Mouse (Mus musculus) spleen, adult 12 weeks (tissue): Measurements from ENCODE around the gene Gm8439.
A peak's percentile ranks its signal among the peaks of the same experiment; 100 is the strongest.

ENCODE experiments used
- DNase-seq: peaks from one replicate; pipeline ENCODE4 v3.0.0; 2022; ENCODE audit warnings: low spot score

The Gm8439 gene

GRCm38 (mm10) chr4:120612304-120613080 lies 23.9 kb downstream of the Gm8439 start:
- DNase-seq = no peak

- DNase-seq = no peak
Measured at GRCm38 (mm10) chr4:120613691-120614329, 25.3 kb downstream of the Gm8439 start.

- no peak for DNase-seq
Measured at GRCm38 (mm10) chr4:120614644-120615043, 26.1 kb downstream of the Gm8439 start.

DNA sequence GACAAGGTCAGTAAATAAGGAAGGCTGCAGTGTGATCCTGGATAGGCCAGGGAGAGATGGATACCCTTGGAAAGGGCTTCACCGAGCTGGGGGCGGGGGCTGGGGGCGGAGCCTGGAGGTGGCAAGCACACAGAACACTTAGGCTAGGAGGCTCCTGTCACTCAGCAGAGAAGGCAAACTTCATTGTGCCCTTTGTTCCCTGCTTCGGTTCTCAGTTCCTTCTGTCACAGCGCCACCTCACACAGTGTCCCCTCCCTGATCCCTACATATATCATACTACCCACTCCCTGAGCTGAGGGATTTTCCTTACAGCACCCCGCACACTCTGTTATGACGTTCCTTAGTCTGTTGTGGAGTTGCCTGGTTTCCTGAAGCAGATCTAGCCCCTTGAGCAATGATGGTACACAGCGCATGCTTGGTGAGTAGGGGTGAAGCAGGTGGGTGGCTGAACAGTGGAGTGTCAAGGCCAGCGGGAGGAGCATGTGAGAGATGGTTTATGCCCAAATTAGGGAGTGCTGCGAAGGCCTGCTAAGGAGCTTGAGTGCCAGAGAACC lies 27.1 kb downstream of the Gm8439 start:
- no peak for DNase-seq

GRCm38 (mm10) chr4:120616199-120617025 lies 27.9 kb downstream of the Gm8439 start:
- no peak for DNase-seq

- no peak for DNase-seq
Measured at GRCm38 (mm10) chr4:120627728-120628127, 39.2 kb downstream of the Gm8439 start.

- DNase-seq = no peak
Measured at GRCm38 (mm10) chr4:120630218-120630931, 41.8 kb downstream of the Gm8439 start.

DNA sequence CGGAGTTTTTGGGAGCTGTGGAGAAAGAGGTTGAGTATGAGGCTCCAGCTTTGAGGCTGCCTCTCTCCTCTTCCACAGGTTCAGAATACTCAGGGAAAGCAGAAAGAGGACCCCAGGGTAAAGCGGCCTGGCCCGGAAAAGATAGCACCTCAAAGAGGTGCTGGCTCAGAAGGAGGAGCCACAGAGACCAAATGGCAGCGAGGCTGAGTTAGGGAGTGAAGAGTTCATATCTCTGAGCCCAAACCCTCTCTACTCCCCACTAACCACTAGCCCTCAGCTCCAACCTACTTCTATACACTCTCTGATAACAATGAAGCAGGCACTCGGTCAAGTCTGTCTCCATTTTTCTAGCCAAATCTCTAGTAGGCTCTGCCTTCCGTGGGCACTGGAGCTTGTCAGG lies 43.3 kb downstream of the Gm8439 start:
- DNase-seq = peak; percentile 12

- no peak for DNase-seq
Measured at GRCm38 (mm10) chr4:120635351-120635750, 46.8 kb downstream of the Gm8439 start.

DNA sequence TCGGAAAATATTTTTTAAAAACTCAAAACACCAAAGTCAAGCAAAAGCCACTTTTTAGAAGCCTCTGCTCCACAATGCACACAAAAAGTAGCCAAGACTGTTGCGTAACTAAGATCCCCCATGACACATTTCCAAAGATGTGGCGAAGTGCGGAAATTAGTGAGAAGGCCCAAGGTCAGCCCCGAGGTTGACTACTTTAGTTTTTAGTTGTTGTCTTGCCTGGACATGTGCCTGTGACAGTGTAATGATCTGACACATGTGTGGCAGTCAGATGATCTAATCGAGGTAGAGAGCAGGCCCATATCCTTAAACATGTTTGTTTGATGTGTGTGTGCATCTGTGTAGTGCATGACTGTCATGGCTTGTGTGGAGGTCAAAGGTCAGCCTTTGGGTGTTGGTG lies 53.4 kb downstream of the Gm8439 start:
- DNase-seq = no peak

GRCm38 (mm10) chr4:120643899-120644298 lies 55.4 kb downstream of the Gm8439 start:
- no peak for DNase-seq

DNA sequence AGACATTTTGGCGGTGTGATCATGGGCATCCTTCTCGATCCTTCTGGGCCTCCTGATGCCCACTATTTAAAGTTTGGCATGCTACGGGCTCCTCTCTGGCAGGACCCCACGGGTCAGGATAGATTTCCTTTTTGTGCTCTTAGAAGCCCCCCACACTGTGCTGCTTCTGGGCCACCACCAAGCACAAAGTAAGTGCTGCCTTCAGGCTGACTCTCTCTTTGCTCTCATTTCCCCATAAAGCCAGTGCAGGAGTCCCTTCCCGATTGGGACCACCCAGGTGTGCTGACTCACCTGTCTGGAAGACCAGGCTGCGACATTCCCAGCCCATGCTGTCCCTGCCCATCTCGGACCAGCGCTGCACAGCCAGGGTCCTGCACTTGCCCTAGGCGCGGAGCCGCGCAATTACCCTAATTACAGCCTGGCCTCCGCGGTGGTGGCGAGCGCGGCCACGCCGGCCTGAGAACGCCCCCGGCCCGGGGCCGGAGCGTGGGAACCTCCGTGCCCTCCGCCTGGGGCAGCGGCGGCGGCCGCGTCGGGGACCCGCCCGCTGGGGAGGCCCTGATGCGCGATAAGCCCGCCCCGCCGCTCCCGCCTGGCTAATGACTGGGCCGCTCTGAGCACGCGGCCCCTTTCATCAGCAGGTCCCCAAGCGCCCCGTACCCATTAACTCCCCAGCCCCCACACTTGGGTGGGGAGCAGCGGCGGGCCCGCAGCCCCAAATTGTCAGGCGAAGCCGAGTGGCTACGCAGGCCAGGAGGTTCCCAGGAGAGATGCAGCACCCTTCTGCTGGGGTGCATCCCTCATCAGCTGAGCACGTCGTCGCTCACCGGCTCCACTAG lies 61.0 kb downstream of the Gm8439 start:
- DNase-seq = peak; percentile 18

- no peak for DNase-seq
Measured at GRCm38 (mm10) chr4:120650208-120650592, 61.7 kb downstream of the Gm8439 start.

GRCm38 (mm10) chr4:120655898-120656297 lies 67.4 kb downstream of the Gm8439 start:
- DNase-seq = no peak
